In genomic region chr8:47902704-47903103, GRCm38 (mm10) we compare ENCODE assay signal across 24 mouse cellular contexts.
"Had no signal": no experiment of that assay in that cellular context is flagged by ENCODE, and none has a peak within 500 bp of the region (broad histone marks: within the 10 kb centered on the region; RNA-seq: fewer than 3 reads in every experiment).

No protein-coding gene starts in this region.

- H3K4me2 ChIP-seq: heart, embryonic 12.5 days; hindbrain, embryonic 13.5 days; hindbrain, embryonic 15.5 days; kidney, embryonic 15.5 days; limb, embryonic 13.5 days; limb, embryonic 15.5 days had no signal

- H3K27ac ChIP-seq: heart, embryonic 10.5 days; hindbrain, embryonic 13.5 days; hindbrain, embryonic 15.5 days; hindbrain, postnatal 0 days; kidney, embryonic 15.5 days; kidney, postnatal 0 days; limb, embryonic 13.5 days; limb, embryonic 15.5 days had no signal

- H3K4me1 ChIP-seq: hindbrain, embryonic 13.5 days; hindbrain, embryonic 15.5 days; kidney, embryonic 15.5 days; limb, embryonic 13.5 days; limb, embryonic 15.5 days had no signal

- H3K4me3 ChIP-seq: heart, embryonic 10.5 days; heart, embryonic 12.5 days; hindbrain, embryonic 13.5 days; hindbrain, embryonic 15.5 days; kidney, embryonic 15.5 days; limb, embryonic 13.5 days; limb, embryonic 15.5 days had no signal

- DNase-seq: forebrain, postnatal 0 days; gastrocnemius, postnatal 14 days; gastrocnemius, postnatal 36 days; heart, adult 18-20 months; heart, postnatal 14 days; heart, postnatal 36 days; kidney, adult 11 months; kidney, adult 2 months; kidney, adult 9 months; kidney, postnatal 14 days; kidney, postnatal 36 days; layer of hippocampus, adult 9-11 months; layer of hippocampus, postnatal 36 days; left cerebral cortex, postnatal 4 days had no signal

- H3K9me3 ChIP-seq: heart, embryonic 10.5 days; heart, embryonic 12.5 days; hindbrain, embryonic 13.5 days; hindbrain, embryonic 15.5 days; kidney, embryonic 15.5 days; limb, embryonic 13.5 days; limb, embryonic 15.5 days had no signal

- H3K27me3 ChIP-seq: heart, embryonic 12.5 days; hindbrain, embryonic 13.5 days; hindbrain, embryonic 15.5 days; kidney, embryonic 15.5 days; limb, embryonic 13.5 days; limb, embryonic 15.5 days had no signal

- H3K36me3 ChIP-seq: hindbrain, embryonic 15.5 days had no signal

- H3K9ac ChIP-seq: forebrain, postnatal 0 days; heart, embryonic 12.5 days; hindbrain, embryonic 13.5 days; hindbrain, embryonic 15.5 days; kidney, embryonic 15.5 days; limb, embryonic 13.5 days; limb, embryonic 15.5 days had no signal

- ATAC-seq: forebrain, postnatal 0 days; hindbrain, postnatal 0 days; intestine, embryonic 16.5 days had no signal
